Mouse (Mus musculus): Measurements from ENCODE around the gene Tmem203.

- TF ChIP-seq CTCF (conservative IDR thresholded peaks at IDR 0.05; ENCODE audit: low read length) = no peak
- TF ChIP-seq POU5F1 (IDR thresholded peaks at IDR 0.05; ENCODE audit: borderline replicate concordance, low read length) = no peak
- TF ChIP-seq NANOG (IDR thresholded peaks at IDR 0.05; ENCODE audit: borderline replicate concordance, low read length) = no peak
Observed at GRCm38 (mm10) chr2:25265897-25266656, 10.8 kb downstream of the Tmem203 start.

Data from E14TG2a.4 (cell line).